Mouse (Mus musculus): Measurements from ENCODE around the gene Apaf1. TPM values are rescaled to one million over a fixed set of nuclear protein-coding genes. Genes with fewer than 3 reads are reported as not detected.
A peak's percentile ranks its signal among the peaks of the same experiment; 100 is the strongest.

Apaf1 gene
- polyA plus RNA-seq, 1 experiment from 2014 or later = 29.6 TPM

- Histone ChIP-seq H3K4me3 (replicated peaks; ENCODE audit: low read depth, low read length) (no peak overlapping the region), H3K27me3 (ENCODE audit: control insufficient read depth, insufficient read depth, low read length) (no peaks in the 10 kb centered on the region), H3K9ac (replicated peaks; ENCODE audit: low read length) (no peak overlapping the region), H3K4me2 (ENCODE audit: low read length) (no peak overlapping the region), H3K27ac (replicated peaks; ENCODE audit: low read depth, low read length) (no peak overlapping the region), H3K36me3 (ENCODE audit: control insufficient read depth, insufficient read depth, low read length) (no peaks in the 10 kb centered on the region), H3K9me3 (ENCODE audit: control insufficient read depth, low read length) (no peaks in the 10 kb centered on the region), H3K4me1 (ENCODE audit: control insufficient read depth, insufficient read depth, low read length) (no peaks in the 10 kb centered on the region)
- ATAC-seq (ENCODE audit: low FRiP score, low TSS enrichment) (no peak), DNase-seq (no peak)
- 92% methylated on average over 4 of the region's 4 CpGs for WGBS
Observed at GRCm38 (mm10) chr10:90981811-90982210, 100.8 kb downstream of the Apaf1 start.

GRCm38 (mm10) chr10:90974491-90974890, 108.1 kb downstream of the Apaf1 start:
- H3K27me3 ChIP-seq (ENCODE audit: control insufficient read depth, insufficient read depth, low read length) = no peaks in the 10 kb centered on the region; the same call in 1 of the 2 replicates
- H3K27ac ChIP-seq (replicated peaks; ENCODE audit: low read depth, low read length) = no peak overlapping the region
- no peak overlapping the region for H3K4me2 ChIP-seq (ENCODE audit: low read length)
- DNase-seq (no peak), ATAC-seq (ENCODE audit: low FRiP score, low TSS enrichment) (no peak)
- no peaks in the 10 kb centered on the region for H3K36me3 ChIP-seq (ENCODE audit: control insufficient read depth, insufficient read depth, low read length)
- H3K9me3 ChIP-seq (ENCODE audit: control insufficient read depth, low read length) = no peaks in the 10 kb centered on the region
- H3K4me3 ChIP-seq (replicated peaks; ENCODE audit: low read depth, low read length) = no peak overlapping the region
- no peak overlapping the region for H3K9ac ChIP-seq (replicated peaks; ENCODE audit: low read length)
- H3K4me1 ChIP-seq (ENCODE audit: control insufficient read depth, insufficient read depth, low read length) = peaks cover 4% of the 10 kb centered on the region; the same call in 1 of the 2 replicates
- 93% methylated on average over 6 of the region's 6 CpGs for WGBS

GRCm38 (mm10) chr10:90974084-90974483, 108.5 kb downstream of the Apaf1 start:
- DNase-seq (no peak), ATAC-seq (ENCODE audit: low FRiP score, low TSS enrichment) (no peak)
- H3K4me2 ChIP-seq (ENCODE audit: low read length) = no peak overlapping the region
- peaks cover 7% of the 10 kb centered on the region; the same call in 1 of the 2 replicates for H3K4me1 ChIP-seq (ENCODE audit: control insufficient read depth, insufficient read depth, low read length)
- WGBS = 76% methylated on average over 2 of the region's 2 CpGs
- H3K9ac ChIP-seq (replicated peaks; ENCODE audit: low read length) = no peak overlapping the region
- no peak overlapping the region for H3K27ac ChIP-seq (replicated peaks; ENCODE audit: low read depth, low read length)
- no peaks in the 10 kb centered on the region; the same call in 1 of the 2 replicates for H3K27me3 ChIP-seq (ENCODE audit: control insufficient read depth, insufficient read depth, low read length)
- H3K9me3 ChIP-seq (ENCODE audit: control insufficient read depth, low read length) = no peaks in the 10 kb centered on the region
- H3K4me3 ChIP-seq (replicated peaks; ENCODE audit: low read depth, low read length) = no peak overlapping the region
- H3K36me3 ChIP-seq (ENCODE audit: control insufficient read depth, insufficient read depth, low read length) = no peaks in the 10 kb centered on the region

GRCm38 (mm10) chr10:90970560-90970959, 112.0 kb downstream of the Apaf1 start:
- Histone ChIP-seq H3K27me3 (ENCODE audit: control insufficient read depth, insufficient read depth, low read length) (peaks cover 12% of the 10 kb centered on the region), H3K4me1 (ENCODE audit: control insufficient read depth, insufficient read depth, low read length) (peaks cover 7% of the 10 kb centered on the region; the same call in 1 of the 2 replicates), H3K4me3 (replicated peaks; ENCODE audit: low read depth, low read length) (no peak overlapping the region), H3K36me3 (ENCODE audit: control insufficient read depth, insufficient read depth, low read length) (no peaks in the 10 kb centered on the region), H3K9ac (replicated peaks; ENCODE audit: low read length) (no peak overlapping the region), H3K4me2 (ENCODE audit: low read length) (no peak overlapping the region), H3K9me3 (ENCODE audit: control insufficient read depth, low read length) (no peaks in the 10 kb centered on the region), H3K27ac (replicated peaks; ENCODE audit: low read depth, low read length) (no peak overlapping the region)
- 44% methylated on average over 4 of the region's 4 CpGs for WGBS
- no peak for ATAC-seq (ENCODE audit: low FRiP score, low TSS enrichment)
- DNase-seq = no peak

GRCm38 (mm10) chr10:90969355-90970174, 113.0 kb downstream of the Apaf1 start:
- H3K27me3 ChIP-seq (ENCODE audit: control insufficient read depth, insufficient read depth, low read length) = peaks cover 12% of the 10 kb centered on the region
- peak overlapping the region; percentile 78 for H3K4me2 ChIP-seq (ENCODE audit: low read length)
- H3K4me3 ChIP-seq (replicated peaks; ENCODE audit: low read depth, low read length) = peak overlapping the region; percentile 38

GRCm38 (mm10) chr10:90968247-90968646, 114.3 kb downstream of the Apaf1 start:
- no peak overlapping the region for H3K27ac ChIP-seq (replicated peaks; ENCODE audit: low read depth, low read length)
- no peak overlapping the region for H3K4me2 ChIP-seq (ENCODE audit: low read length)
- H3K9me3 ChIP-seq (ENCODE audit: control insufficient read depth, low read length) = no peaks in the 10 kb centered on the region
- peaks cover 12% of the 10 kb centered on the region for H3K27me3 ChIP-seq (ENCODE audit: control insufficient read depth, insufficient read depth, low read length)
- no peak for ATAC-seq (ENCODE audit: low FRiP score, low TSS enrichment)
- no peaks in the 10 kb centered on the region for H3K36me3 ChIP-seq (ENCODE audit: control insufficient read depth, insufficient read depth, low read length)
- 82% methylated on average over 10 of the region's 10 CpGs for WGBS
- no peak overlapping the region for H3K4me3 ChIP-seq (replicated peaks; ENCODE audit: low read depth, low read length)
- DNase-seq = no peak
- peaks cover 7% of the 10 kb centered on the region; the same call in 1 of the 2 replicates for H3K4me1 ChIP-seq (ENCODE audit: control insufficient read depth, insufficient read depth, low read length)
- H3K9ac ChIP-seq (replicated peaks; ENCODE audit: low read length) = no peak overlapping the region

More at GRCm38 (mm10) chr10:90969355-90970174, 113.0 kb downstream of the Apaf1 start:
- peak overlapping the region; percentile 47 for H3K9ac ChIP-seq (replicated peaks; ENCODE audit: low read length)
- H3K36me3 ChIP-seq (ENCODE audit: control insufficient read depth, insufficient read depth, low read length) = no peaks in the 10 kb centered on the region
- H3K9me3 ChIP-seq (ENCODE audit: control insufficient read depth, low read length) = no peaks in the 10 kb centered on the region
- peak; percentile 61 for DNase-seq
- H3K4me1 ChIP-seq (ENCODE audit: control insufficient read depth, insufficient read depth, low read length) = peaks cover 7% of the 10 kb centered on the region; the same call in 1 of the 2 replicates
- 2% methylated on average over 72 of the region's 72 CpGs for WGBS
- ATAC-seq (ENCODE audit: low FRiP score, low TSS enrichment) = peak; percentile 52
- H3K27ac ChIP-seq (replicated peaks; ENCODE audit: low read depth, low read length) = no peak overlapping the region

- no peak overlapping the region for H3K4me3 ChIP-seq (replicated peaks; ENCODE audit: low read depth, low read length)
- H3K27me3 ChIP-seq (ENCODE audit: control insufficient read depth, insufficient read depth, low read length) = peaks cover 12% of the 10 kb centered on the region
- H3K4me1 ChIP-seq (ENCODE audit: control insufficient read depth, insufficient read depth, low read length) = peaks cover 7% of the 10 kb centered on the region; the same call in 1 of the 2 replicates
- DNase-seq = peak; percentile 45
- no peak overlapping the region for H3K4me2 ChIP-seq (ENCODE audit: low read length)
- no peaks in the 10 kb centered on the region for H3K36me3 ChIP-seq (ENCODE audit: control insufficient read depth, insufficient read depth, low read length)
- H3K27ac ChIP-seq (replicated peaks; ENCODE audit: low read depth, low read length) = no peak overlapping the region
- WGBS = 31% methylated on average over 9 of the region's 9 CpGs
- no peak overlapping the region for H3K9ac ChIP-seq (replicated peaks; ENCODE audit: low read length)
- no peaks in the 10 kb centered on the region for H3K9me3 ChIP-seq (ENCODE audit: control insufficient read depth, low read length)
- peak; percentile 32; the same call in 1 of the 2 replicates for ATAC-seq (ENCODE audit: low FRiP score, low TSS enrichment)
Observed at GRCm38 (mm10) chr10:90966821-90967220, 115.7 kb downstream of the Apaf1 start.

- peaks cover 12% of the 10 kb centered on the region for H3K27me3 ChIP-seq (ENCODE audit: control insufficient read depth, insufficient read depth, low read length)
- no peaks in the 10 kb centered on the region for H3K36me3 ChIP-seq (ENCODE audit: control insufficient read depth, insufficient read depth, low read length)
- no peak overlapping the region for H3K9ac ChIP-seq (replicated peaks; ENCODE audit: low read length)
- no peak for ATAC-seq (ENCODE audit: low FRiP score, low TSS enrichment)
- no peaks in the 10 kb centered on the region for H3K9me3 ChIP-seq (ENCODE audit: control insufficient read depth, low read length)
- H3K4me3 ChIP-seq (replicated peaks; ENCODE audit: low read depth, low read length) = no peak overlapping the region
- H3K4me2 ChIP-seq (ENCODE audit: low read length) = no peak overlapping the region
- no peak for DNase-seq
- H3K4me1 ChIP-seq (ENCODE audit: control insufficient read depth, insufficient read depth, low read length) = peaks cover 7% of the 10 kb centered on the region; the same call in 1 of the 2 replicates
- WGBS = 58% methylated on average over 14 of the region's 14 CpGs
- H3K27ac ChIP-seq (replicated peaks; ENCODE audit: low read depth, low read length) = no peak overlapping the region
Observed at GRCm38 (mm10) chr10:90965671-90966315, 116.8 kb downstream of the Apaf1 start.
